Mouse (Mus musculus) cortical plate, adult 2 months (tissue): ENCODE results near the gene Hmg20b.

Experiments used
- CTCF ChIP-seq: fragments of 200-500 bp; IDR thresholded peaks from 2 replicates; pipeline ENCODE4 v1.5.1; 2011; ENCODE audit warnings: mild to moderate bottlenecking, control low read depth, low read length; ENCODE audit not compliant: insufficient read depth; ENCODE audit errors: extremely low read depth
- POLR2A ChIP-seq: fragments of 200-500 bp; IDR thresholded peaks from 2 replicates; pipeline ENCODE4 v1.6.1; 2011; ENCODE audit warnings: mild to moderate bottlenecking, low read length, control low read depth; ENCODE audit not compliant: insufficient read depth; ENCODE audit errors: extremely low read depth

- TF ChIP-seq POLR2A, result no peak
- TF ChIP-seq CTCF, result no peak
Measured at GRCm38 (mm10) chr10:81399296-81399695, 49.0 kb upstream of the Hmg20b start.
